Mouse (Mus musculus) bone marrow, adult 2 months (tissue): Measurements from ENCODE around the gene Hs2st1.

ENCODE experiments used
- CTCF ChIP-seq: fragments of 200-500 bp; IDR thresholded peaks from 2 replicates; pipeline ENCODE4 v1.5.1; 2011; ENCODE audit warnings: low read length, control low read depth; ENCODE audit not compliant: control insufficient read depth, insufficient read depth
- POLR2A ChIP-seq: fragments of 200-500 bp; IDR thresholded peaks from 2 replicates; pipeline ENCODE4 v1.6.1; 2011; ENCODE audit warnings: low read depth, mild to moderate bottlenecking, control low read depth, low read length, borderline replicate concordance; ENCODE audit not compliant: control insufficient read depth

- no peak for TF ChIP-seq CTCF
- TF ChIP-seq POLR2A = no peak
Measured at GRCm38 (mm10) chr3:144434276-144434675, 135.7 kb downstream of the Hs2st1 start.
